Mouse (Mus musculus) forebrain, embryonic 16.5 days (tissue): ENCODE measurements around the gene Pip4k2a. TPM values are rescaled to one million over a fixed set of nuclear protein-coding genes. Genes with fewer than 3 reads are reported as not detected.

Experiments
- ATAC-seq: fragments of 200-750 bp; cut with Nextera tagmentation; 2 replicates; pipeline ENCODE4 v1.8.0; 2017; ENCODE audit warnings: mild to moderate bottlenecking, moderate library complexity
- H3K27ac ChIP-seq: fragments of 300-500 bp; sonication (generic); 2 replicates; pipeline ENCODE4 v1.5.1; 2014; ENCODE audit warnings: low read length, control low read depth
- H3K27me3 ChIP-seq: fragments of 300-500 bp; sonication (generic); replicated peaks from 2 replicates; pipeline ENCODE4 v1.6.1; 2014; ENCODE audit warnings: low read length; ENCODE audit not compliant: control insufficient read depth, insufficient read depth
- H3K36me3 ChIP-seq: fragments of 300-500 bp; sonication (generic); 2 replicates; pipeline ENCODE4 v1.6.1; 2014; ENCODE audit not compliant: control insufficient read depth, insufficient read depth
- H3K4me1 ChIP-seq: fragments of 300-500 bp; sonication (generic); replicated peaks from 2 replicates; pipeline ENCODE4 v1.6.1; 2014; ENCODE audit warnings: low read length; ENCODE audit not compliant: control insufficient read depth, insufficient read depth
- H3K4me2 ChIP-seq: fragments of 300-500 bp; sonication (generic); 2 replicates; pipeline ENCODE4 v1.6.1; 2014; ENCODE audit warnings: mild to moderate bottlenecking, low read length, control low read depth
- H3K4me3 ChIP-seq: fragments of 300-500 bp; sonication (generic); replicated peaks from 2 replicates; pipeline ENCODE4 v1.5.1; 2014; ENCODE audit warnings: mild to moderate bottlenecking, low read length, control low read depth
- H3K9ac ChIP-seq: fragments of 300-500 bp; sonication (generic); replicated peaks from 2 replicates; pipeline ENCODE4 v1.6.1; 2014; ENCODE audit warnings: low read depth, low read length, control low read depth
- H3K9me3 ChIP-seq: fragments of 300-500 bp; sonication (generic); 2 replicates; pipeline ENCODE4 v1.6.1; 2016; ENCODE audit warnings: low read length; ENCODE audit not compliant: control insufficient read depth
- WGBS: fragments of 180-500 bp; shearing (Covaris S2); extraction: QIAGEN DNeasy Blood & Tissue Kit; methylation state at CpG from one replicate; pipeline ENCODE4 v1.1.7; 2014; 5-methylcytosine and 5-hydroxymethylcytosine counted together
- polyA plus RNA-seq: library from polyadenylated mRNA; unstranded; fragments of >200 nt; fragmentation: Nextera tagmentation; extraction: Ambion mirVana; gene quantifications from 2 replicates; pipeline ENCODE4 v1.2.1, GENCODE M21; 2015

The Pip4k2a gene
- polyA plus RNA-seq, 1 experiment from 2014 or later = 10.9 TPM

- H3K36me3 ChIP-seq = no peaks in the 10 kb centered on the region
- H3K4me1 ChIP-seq = peaks cover 5% of the 10 kb centered on the region; the same call in 1 of the 2 replicates
- no peak overlapping the region for H3K4me3 ChIP-seq
- WGBS = 78% methylated on average over 7 of the region's 7 CpGs
- H3K9ac ChIP-seq = no peak overlapping the region
- ATAC-seq = no peak
- H3K27ac ChIP-seq = no peak overlapping the region
- no peaks in the 10 kb centered on the region for H3K27me3 ChIP-seq
- no peak overlapping the region for H3K4me2 ChIP-seq
- H3K9me3 ChIP-seq = no peaks in the 10 kb centered on the region
Observed at GRCm38 (mm10) chr2:18952102-18952673, 45.7 kb downstream of the Pip4k2a start.

DNA sequence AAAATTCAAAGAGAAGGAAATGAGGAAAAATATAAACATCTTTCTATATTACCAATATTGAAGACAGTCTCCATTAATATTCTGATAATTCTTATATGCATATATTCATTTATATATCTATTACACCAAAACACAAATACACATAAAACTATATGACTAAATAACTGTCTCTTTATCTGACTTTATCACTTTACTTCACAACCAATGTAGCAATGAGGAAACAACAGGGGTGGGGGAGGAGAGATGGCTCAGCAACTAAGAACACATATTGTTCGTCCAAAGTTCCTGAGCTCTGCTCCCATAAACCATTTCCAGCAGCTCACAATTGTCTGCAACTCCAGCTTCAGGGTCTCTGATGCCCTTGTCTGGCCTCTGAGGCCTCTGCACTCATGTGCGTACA lies 47.2 kb downstream of the Pip4k2a start:
- H3K4me3 ChIP-seq = no peak overlapping the region
- WGBS = 89% methylated on average over 2 of the region's 2 CpGs
- peaks cover 5% of the 10 kb centered on the region; the same call in 1 of the 2 replicates for H3K4me1 ChIP-seq
- no peaks in the 10 kb centered on the region for H3K27me3 ChIP-seq
- H3K4me2 ChIP-seq = no peak overlapping the region
- no peaks in the 10 kb centered on the region for H3K36me3 ChIP-seq
- no peak for ATAC-seq
- H3K9me3 ChIP-seq = no peaks in the 10 kb centered on the region
- H3K27ac ChIP-seq = no peak overlapping the region
- H3K9ac ChIP-seq = no peak overlapping the region

DNA sequence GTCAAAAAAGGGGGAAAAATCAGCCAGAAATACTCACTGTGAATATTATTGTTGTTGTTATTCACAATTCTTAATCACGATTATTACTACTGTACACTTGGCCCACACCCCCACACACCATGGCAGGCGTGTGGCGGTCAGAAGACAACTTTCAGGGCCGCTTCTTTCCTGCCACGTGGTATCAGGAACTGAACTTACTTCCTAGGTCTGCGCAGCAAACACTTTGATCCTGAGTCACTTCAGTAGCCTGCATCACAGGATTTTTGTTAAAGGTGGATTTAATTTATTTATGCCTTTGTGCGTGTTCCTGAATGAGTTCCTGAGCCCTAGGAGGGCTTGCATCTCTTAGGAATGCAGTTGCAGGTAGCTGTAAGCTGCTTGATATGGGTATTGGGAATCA lies 49.2 kb downstream of the Pip4k2a start:
- no peak overlapping the region for H3K27ac ChIP-seq
- no peaks in the 10 kb centered on the region for H3K9me3 ChIP-seq
- no peaks in the 10 kb centered on the region for H3K36me3 ChIP-seq
- WGBS = 83% methylated on average over 7 of the region's 7 CpGs
- H3K4me2 ChIP-seq = no peak overlapping the region
- H3K4me3 ChIP-seq = no peak overlapping the region
- ATAC-seq = no peak
- H3K27me3 ChIP-seq = no peaks in the 10 kb centered on the region
- H3K4me1 ChIP-seq = peaks cover 5% of the 10 kb centered on the region; the same call in 1 of the 2 replicates
- no peak overlapping the region for H3K9ac ChIP-seq

DNA sequence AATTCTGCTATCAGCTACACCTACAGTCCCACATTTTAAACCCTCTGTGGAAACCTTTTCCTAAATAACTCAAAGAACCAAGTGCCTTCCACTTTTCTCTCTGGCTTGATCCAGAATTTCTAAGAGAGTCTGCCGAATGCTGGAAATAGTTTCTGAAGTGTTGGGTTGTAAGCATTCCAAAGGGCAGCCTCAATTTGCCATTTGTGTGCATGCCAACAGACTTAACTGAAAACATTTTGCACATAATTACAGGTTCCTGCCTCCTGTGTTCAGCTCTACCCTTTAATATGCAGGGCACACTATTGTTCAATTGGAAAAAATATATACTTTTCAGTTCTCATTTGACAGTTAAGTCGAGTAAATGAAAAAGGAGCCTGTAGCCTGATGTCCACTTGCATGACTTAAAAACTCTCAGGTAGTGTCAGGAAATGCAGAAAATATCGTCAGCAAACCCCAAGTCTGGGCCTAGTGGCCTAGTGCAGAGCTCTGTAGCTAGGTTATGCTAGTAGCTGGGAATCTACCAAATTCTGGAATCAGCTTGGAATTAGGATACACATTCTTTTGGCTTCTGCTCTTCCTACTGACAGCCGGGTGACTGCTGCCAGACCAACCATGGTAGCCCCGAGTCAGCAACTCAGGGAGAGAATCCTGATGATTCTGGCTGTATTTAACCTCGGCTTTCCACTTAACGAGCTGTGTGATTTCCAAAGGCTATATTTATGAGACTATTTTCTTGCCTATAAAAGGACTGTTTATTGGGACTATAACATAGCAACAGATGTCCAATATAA lies 50.1 kb downstream of the Pip4k2a start:
- Histone ChIP-seq H3K27me3 (no peaks in the 10 kb centered on the region), H3K4me1 (peaks cover 5% of the 10 kb centered on the region; the same call in 1 of the 2 replicates), H3K4me2 (no peak overlapping the region), H3K9ac (no peak overlapping the region), H3K36me3 (no peaks in the 10 kb centered on the region), H3K9me3 (no peaks in the 10 kb centered on the region), H3K4me3 (no peak overlapping the region), H3K27ac (no peak overlapping the region)
- WGBS = 32% methylated on average over 7 of the region's 7 CpGs
- no peak for ATAC-seq

- Histone ChIP-seq H3K4me3 (no peak overlapping the region), H3K4me1 (peaks cover 5% of the 10 kb centered on the region; the same call in 1 of the 2 replicates), H3K27me3 (no peaks in the 10 kb centered on the region), H3K27ac (no peak overlapping the region), H3K4me2 (no peak overlapping the region), H3K9me3 (no peaks in the 10 kb centered on the region), H3K9ac (no peak overlapping the region), H3K36me3 (no peaks in the 10 kb centered on the region)
- 57% methylated on average over 1 of the region's 1 CpGs for WGBS
- no peak for ATAC-seq
Observed at GRCm38 (mm10) chr2:18945438-18945837, 52.5 kb downstream of the Pip4k2a start.

GRCm38 (mm10) chr2:18943930-18944329 lies 54.0 kb downstream of the Pip4k2a start:
- Histone ChIP-seq H3K4me1 (peaks cover 7% of the 10 kb centered on the region; the same call in 1 of the 2 replicates), H3K9me3 (no peaks in the 10 kb centered on the region), H3K27ac (no peak overlapping the region), H3K4me3 (no peak overlapping the region), H3K27me3 (no peaks in the 10 kb centered on the region), H3K4me2 (no peak overlapping the region), H3K9ac (no peak overlapping the region), H3K36me3 (no peaks in the 10 kb centered on the region)
- WGBS = 86% methylated on average over 2 of the region's 2 CpGs
- ATAC-seq = no peak

DNA sequence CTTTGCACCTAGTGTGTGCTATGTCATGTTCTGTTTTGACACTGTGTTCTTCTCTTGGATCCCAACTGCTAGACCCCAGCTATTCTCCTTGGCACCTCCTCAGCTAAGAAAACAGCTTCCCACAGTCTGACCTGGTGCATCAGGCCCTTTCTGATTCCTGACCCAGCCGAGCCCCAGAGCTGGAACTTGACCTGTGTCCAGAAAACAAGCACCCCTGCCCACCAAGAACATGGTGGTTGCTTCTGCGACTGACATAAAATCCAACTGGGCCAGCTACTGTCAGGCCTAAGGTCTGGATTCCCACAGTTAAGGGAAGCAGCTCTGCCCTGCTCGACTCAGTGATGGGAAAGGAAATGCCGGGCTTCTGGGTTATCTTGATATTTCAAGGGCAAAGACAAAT lies 54.6 kb downstream of the Pip4k2a start:
- no peaks in the 10 kb centered on the region for H3K9me3 ChIP-seq
- no peak overlapping the region for H3K27ac ChIP-seq
- H3K4me3 ChIP-seq = no peak overlapping the region
- no peak for ATAC-seq
- peaks cover 7% of the 10 kb centered on the region; the same call in 1 of the 2 replicates for H3K4me1 ChIP-seq
- no peak overlapping the region for H3K4me2 ChIP-seq
- WGBS = 84% methylated on average over 4 of the region's 4 CpGs
- H3K36me3 ChIP-seq = no peaks in the 10 kb centered on the region
- no peaks in the 10 kb centered on the region for H3K27me3 ChIP-seq
- H3K9ac ChIP-seq = no peak overlapping the region

DNA sequence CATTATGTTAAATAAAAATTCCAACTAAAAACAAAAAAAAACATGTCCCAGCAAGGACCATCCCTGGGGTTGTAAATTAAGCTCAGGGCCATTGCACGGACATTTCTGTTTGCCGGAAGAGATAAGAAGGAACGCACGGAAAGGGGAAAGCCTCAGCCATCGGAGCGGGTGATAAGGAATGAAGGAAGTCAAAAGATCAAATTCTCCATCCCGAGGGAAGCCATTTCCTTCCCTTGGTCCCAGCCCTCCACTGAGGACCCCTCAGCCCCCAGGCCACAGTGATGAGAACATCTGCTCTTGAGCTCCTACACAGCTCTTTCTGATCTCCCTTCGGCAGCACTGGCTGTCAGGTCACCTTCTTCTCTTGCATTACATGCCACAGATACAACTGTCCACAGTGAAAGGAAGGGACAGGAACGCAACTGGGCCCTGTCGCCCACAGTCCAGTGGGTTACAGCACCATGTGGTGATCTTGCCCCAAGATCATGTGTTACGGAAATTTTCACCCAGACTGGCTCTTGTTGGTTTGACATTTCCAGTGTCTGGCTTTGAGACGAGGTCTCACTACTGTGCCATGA lies 57.1 kb downstream of the Pip4k2a start:
- Histone ChIP-seq H3K4me2 (no peak overlapping the region), H3K27me3 (no peaks in the 10 kb centered on the region), H3K36me3 (no peaks in the 10 kb centered on the region), H3K4me1 (0 out of 2 replicates have a peak, but pooled peaks cover 2% of the 10 kb centered on the region), H3K9ac (no peak overlapping the region), H3K9me3 (no peaks in the 10 kb centered on the region), H3K4me3 (no peak overlapping the region), H3K27ac (no peak overlapping the region)
- ATAC-seq = no peak
- WGBS = 92% methylated on average over 12 of the region's 12 CpGs

DNA sequence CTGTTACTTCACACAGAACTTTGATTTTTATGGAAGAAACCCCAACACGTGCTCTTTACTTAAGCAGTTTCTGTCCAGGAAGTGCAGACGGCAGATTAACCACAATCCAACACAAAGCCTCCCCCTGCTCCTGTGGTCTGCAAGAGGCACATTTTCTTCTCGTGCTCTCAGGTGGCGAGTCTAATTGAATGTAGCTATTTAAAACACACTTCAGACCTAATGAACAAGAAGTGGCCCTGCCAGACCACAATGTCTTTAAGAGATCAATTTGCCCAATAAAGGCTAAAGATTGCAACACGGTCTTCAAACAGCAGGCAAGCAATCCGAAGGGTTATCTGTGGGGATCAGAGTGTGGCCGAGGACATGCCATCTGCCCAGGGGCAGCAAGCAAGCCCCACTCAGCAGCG lies 59.0 kb downstream of the Pip4k2a start:
- no peak overlapping the region for H3K9ac ChIP-seq

More for the DNA sequence above, 59.0 kb downstream of the Pip4k2a start:
- ATAC-seq = no peak
- Histone ChIP-seq H3K4me1 (0 out of 2 replicates have a peak, but pooled peaks cover 2% of the 10 kb centered on the region), H3K4me3 (no peak overlapping the region), H3K9me3 (no peaks in the 10 kb centered on the region), H3K27ac (no peak overlapping the region), H3K36me3 (no peaks in the 10 kb centered on the region), H3K4me2 (no peak overlapping the region), H3K27me3 (no peaks in the 10 kb centered on the region)
- WGBS = 8% methylated on average over 8 of the region's 8 CpGs
